Mouse (Mus musculus): ENCODE measurements around the gene Ncor2. TPM values are rescaled to one million over a fixed set of nuclear protein-coding genes. Genes with fewer than 3 reads are reported as not detected.

Ncor2 gene
- polyA plus RNA-seq, 1 experiment from 2014 or later, result 25.1 TPM

DNA sequence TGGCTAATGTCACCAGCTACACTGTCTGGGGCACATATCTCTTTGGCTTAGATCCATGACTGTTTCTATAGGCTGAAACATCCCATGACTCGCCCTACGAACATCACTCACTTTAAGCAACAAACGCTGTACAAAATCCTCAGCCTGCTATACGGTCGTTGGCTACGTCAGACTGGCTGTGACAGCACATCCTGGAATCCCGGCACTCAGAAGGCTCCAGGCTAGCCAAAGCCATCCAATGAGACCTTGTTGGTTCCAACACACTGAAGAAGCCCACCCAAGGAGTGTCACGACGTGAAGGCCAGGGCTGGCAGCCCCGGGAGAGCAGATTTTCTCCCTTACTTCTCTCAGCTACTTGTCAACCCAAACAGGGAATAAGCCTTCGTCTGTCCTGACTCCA, 82.7 kb downstream of the Ncor2 start:
- Histone ChIP-seq H3K4me2 (replicated peaks) (no peak overlapping the region), H3K4me3 (no peak overlapping the region), H3K9me3 (no peaks in the 10 kb centered on the region), H3K27ac (replicated peaks) (peak overlapping the region; percentile 21; the same call in 1 of the 2 replicates), H3K27me3 (no peaks in the 10 kb centered on the region), H3K9ac (replicated peaks) (no peak overlapping the region), H3K36me3 (peaks cover 55% of the 10 kb centered on the region), H3K4me1 (peaks cover 8% of the 10 kb centered on the region; the same call in 1 of the 2 replicates)
- WGBS, result 92% methylated on average over 11 of the region's 11 CpGs
- no peak for ATAC-seq (ENCODE audit: low FRiP score, low read depth)

DNA sequence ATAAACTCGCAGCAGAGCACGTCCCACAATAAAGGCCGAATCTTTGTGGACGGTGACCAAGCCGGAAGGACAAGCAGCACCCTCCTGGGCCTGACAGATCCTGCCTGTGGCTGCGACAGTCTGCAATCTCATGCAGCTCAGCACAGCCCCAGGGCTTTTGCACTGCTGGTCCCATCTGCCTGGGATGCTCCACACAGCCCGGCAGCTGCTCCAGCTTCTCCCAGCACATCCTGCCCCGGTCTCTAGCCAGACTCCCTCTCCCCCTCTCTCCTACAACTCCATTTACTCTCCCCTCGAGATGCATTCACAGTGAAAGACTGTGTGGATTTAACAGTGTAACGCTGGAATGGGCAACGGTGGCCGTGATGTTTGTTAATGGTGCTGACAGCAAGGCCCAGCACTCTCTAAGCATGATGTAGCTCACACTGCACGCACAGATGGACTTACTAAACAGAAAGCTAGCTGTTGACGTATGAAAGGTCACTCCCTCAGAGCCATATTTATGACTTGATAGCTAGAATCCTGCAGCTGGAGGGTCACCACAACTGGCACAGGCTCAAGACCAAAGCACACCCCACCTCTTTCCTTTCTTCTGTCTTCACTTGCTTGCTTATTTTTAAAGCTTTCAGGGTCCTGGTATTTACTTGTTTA, 83.4 kb downstream of the Ncor2 start:
- H3K4me1 ChIP-seq, result peaks cover 8% of the 10 kb centered on the region; the same call in 1 of the 2 replicates
- H3K27ac ChIP-seq (replicated peaks), result peak overlapping the region; percentile 21
- ATAC-seq (ENCODE audit: low FRiP score, low read depth), result no peak
- no peak overlapping the region for H3K9ac ChIP-seq (replicated peaks)
- H3K36me3 ChIP-seq, result peaks cover 59% of the 10 kb centered on the region
- H3K27me3 ChIP-seq, result no peaks in the 10 kb centered on the region
- H3K4me3 ChIP-seq, result no peak overlapping the region
- WGBS, result 84% methylated on average over 14 of the region's 14 CpGs
- H3K9me3 ChIP-seq, result no peaks in the 10 kb centered on the region
- H3K4me2 ChIP-seq (replicated peaks), result no peak overlapping the region

DNA sequence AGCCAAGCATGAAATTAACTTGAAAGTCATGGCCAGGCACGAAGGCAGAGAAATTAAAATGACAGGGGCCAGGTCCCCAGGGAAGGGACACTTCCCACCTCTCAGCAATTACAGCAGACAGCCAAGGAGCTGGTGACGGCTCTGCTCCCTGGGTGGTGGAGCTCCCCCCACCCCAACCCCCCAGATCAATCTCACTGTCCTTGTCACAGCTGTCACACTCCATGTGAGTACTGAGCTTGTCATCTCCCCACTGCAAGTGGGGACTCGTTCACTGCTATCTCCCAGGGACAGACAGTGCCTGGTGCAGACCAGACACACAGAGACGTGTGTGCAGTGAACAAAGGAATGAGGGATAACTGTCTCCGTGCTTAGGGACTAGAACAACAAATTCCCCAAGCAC, 85.2 kb downstream of the Ncor2 start:
- Histone ChIP-seq H3K9me3 (peaks cover 7% of the 10 kb centered on the region; the same call in 1 of the 2 replicates), H3K4me1 (peaks cover 8% of the 10 kb centered on the region; the same call in 1 of the 2 replicates), H3K27me3 (no peaks in the 10 kb centered on the region), H3K9ac (replicated peaks) (no peak overlapping the region), H3K36me3 (peaks cover 62% of the 10 kb centered on the region), H3K27ac (replicated peaks) (peak overlapping the region; percentile 75), H3K4me3 (no peak overlapping the region), H3K4me2 (replicated peaks) (no peak overlapping the region)
- WGBS, result 48% methylated on average over 5 of the region's 5 CpGs
- ATAC-seq (ENCODE audit: low FRiP score, low read depth), result peak; percentile 52

- Histone ChIP-seq H3K9me3 (peaks cover 7% of the 10 kb centered on the region; the same call in 1 of the 2 replicates), H3K4me3 (no peak overlapping the region), H3K36me3 (peaks cover 87% of the 10 kb centered on the region), H3K27me3 (no peaks in the 10 kb centered on the region), H3K4me2 (replicated peaks) (no peak overlapping the region), H3K4me1 (0 out of 2 replicates have a peak, but pooled peaks cover under 1% of the 10 kb centered on the region), H3K9ac (replicated peaks) (no peak overlapping the region), H3K27ac (replicated peaks) (no peak overlapping the region)
- no peak for ATAC-seq (ENCODE audit: low FRiP score, low read depth)
- 86% methylated on average over 6 of the region's 6 CpGs for WGBS
Measured at GRCm38 (mm10) chr5:125088076-125088475, 90.9 kb downstream of the Ncor2 start.

DNA sequence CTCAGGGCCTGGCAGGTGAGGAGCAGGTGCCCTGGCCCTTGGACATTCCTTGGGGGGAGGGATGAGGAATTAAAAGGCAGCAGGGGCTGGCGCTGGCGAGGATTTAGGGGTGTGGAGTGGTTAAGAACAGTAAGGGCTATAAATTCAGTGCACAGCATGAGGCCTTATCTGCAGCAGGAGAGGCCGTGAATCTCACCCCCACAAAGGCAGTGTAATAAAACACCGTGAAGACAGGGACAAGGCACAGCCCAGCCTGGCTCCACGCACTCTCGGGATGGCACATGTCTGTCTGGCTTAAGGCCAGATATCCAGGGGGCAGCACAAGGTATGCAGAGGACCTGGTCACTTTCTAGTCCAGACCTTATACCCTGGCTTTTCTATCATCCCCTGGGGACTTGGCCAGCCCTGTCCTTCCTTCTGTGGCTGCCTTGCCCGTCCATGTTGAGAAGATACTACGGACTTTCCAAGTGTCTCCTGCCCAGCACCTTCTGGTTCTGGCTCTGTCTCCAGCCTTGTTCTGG, 93.9 kb downstream of the Ncor2 start:
- Histone ChIP-seq H3K4me1 (0 out of 2 replicates have a peak, but pooled peaks cover 5% of the 10 kb centered on the region), H3K36me3 (peaks cover 97% of the 10 kb centered on the region), H3K27me3 (no peaks in the 10 kb centered on the region), H3K4me3 (no peak overlapping the region), H3K9me3 (peaks cover 3% of the 10 kb centered on the region; the same call in 1 of the 2 replicates), H3K4me2 (replicated peaks) (no peak overlapping the region), H3K9ac (replicated peaks) (no peak overlapping the region), H3K27ac (replicated peaks) (no peak overlapping the region)
- ATAC-seq (ENCODE audit: low FRiP score, low read depth), result no peak
- WGBS, result 86% methylated on average over 8 of the region's 8 CpGs

DNA sequence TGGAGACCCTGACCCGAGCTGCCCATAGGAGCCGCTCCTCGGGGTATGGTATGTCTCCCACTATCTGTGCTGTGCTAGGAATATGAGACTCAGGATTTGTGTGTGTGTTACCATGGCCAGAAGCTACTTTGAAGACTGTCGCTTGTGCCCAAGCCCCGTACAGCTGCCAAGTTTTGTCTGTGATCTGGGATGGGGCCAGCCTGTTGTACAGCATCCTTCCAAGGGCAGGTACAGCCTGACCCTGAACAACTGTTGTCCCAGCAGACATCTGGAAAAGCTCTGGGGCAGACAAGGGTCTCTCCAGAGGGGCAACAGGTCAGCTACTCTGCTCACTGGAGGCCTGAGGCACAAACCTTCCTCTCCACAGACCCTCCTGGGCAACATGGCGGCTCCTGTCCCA, 95.3 kb downstream of the Ncor2 start:
- WGBS, result 95% methylated on average over 6 of the region's 6 CpGs
- Histone ChIP-seq H3K4me1 (0 out of 2 replicates have a peak, but pooled peaks cover 5% of the 10 kb centered on the region), H3K4me3 (no peak overlapping the region), H3K27ac (replicated peaks) (no peak overlapping the region), H3K9me3 (no peaks in the 10 kb centered on the region), H3K9ac (replicated peaks) (no peak overlapping the region), H3K4me2 (replicated peaks) (no peak overlapping the region), H3K27me3 (no peaks in the 10 kb centered on the region), H3K36me3 (peaks cover 98% of the 10 kb centered on the region)
- ATAC-seq (ENCODE audit: low FRiP score, low read depth), result no peak

DNA sequence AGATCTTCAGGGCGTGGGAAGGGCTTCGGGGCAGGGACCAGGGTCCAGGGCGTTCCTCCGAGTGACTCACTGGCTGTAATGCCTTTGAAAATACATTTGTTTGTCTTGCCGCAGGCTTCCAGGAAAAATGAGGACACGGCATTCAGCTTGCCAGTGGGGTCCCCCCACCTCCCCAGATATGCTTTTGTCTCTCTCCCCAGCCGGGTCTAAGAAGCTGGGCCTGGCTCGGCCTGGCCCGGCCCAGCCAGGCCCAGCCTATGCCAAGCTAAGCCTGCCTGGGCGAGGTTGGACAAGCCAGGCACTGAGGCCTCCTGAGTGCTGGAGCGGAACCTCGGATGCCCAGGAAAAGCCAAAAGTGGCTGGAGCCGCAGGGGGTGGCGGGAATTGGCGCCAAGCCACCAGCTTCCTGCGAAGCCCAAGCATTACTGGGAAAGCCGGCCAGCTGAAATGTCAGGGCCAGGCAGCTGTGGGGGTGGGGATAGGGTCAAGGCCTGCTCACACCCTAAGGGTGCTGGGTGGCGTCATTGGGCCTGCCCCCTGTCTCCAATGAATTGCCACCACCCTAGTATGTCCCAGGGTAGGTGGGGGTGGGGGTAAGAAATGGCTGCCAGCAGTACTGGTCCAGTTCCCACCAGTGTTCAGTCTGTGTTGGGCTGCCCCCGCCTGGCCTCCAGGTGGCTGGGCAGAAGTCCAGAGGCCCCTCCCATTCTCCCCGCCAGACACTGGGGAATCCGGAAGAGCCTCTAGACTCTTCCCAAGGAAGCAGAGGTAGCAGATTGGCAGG, 97.5 kb downstream of the Ncor2 start:
- peaks cover 99% of the 10 kb centered on the region for H3K36me3 ChIP-seq
- no peak overlapping the region for H3K4me2 ChIP-seq (replicated peaks)
- 0 out of 2 replicates have a peak, but pooled peaks have one; percentile 34 for ATAC-seq (ENCODE audit: low FRiP score, low read depth)
- no peaks in the 10 kb centered on the region for H3K27me3 ChIP-seq
- H3K4me1 ChIP-seq, result 0 out of 2 replicates have a peak, but pooled peaks cover 5% of the 10 kb centered on the region
- H3K9ac ChIP-seq (replicated peaks), result no peak overlapping the region
- no peak overlapping the region for H3K4me3 ChIP-seq
- 70% methylated on average over 21 of the region's 21 CpGs for WGBS
- H3K27ac ChIP-seq (replicated peaks), result peak overlapping the region; percentile 47
- no peaks in the 10 kb centered on the region for H3K9me3 ChIP-seq

GRCm38 (mm10) chr5:125080787-125081317, 98.2 kb downstream of the Ncor2 start:
- Histone ChIP-seq H3K27ac (replicated peaks) (peak overlapping the region; percentile 47; the same call in 1 of the 2 replicates), H3K9ac (replicated peaks) (no peak overlapping the region), H3K27me3 (no peaks in the 10 kb centered on the region), H3K4me1 (0 out of 2 replicates have a peak, but pooled peaks cover 5% of the 10 kb centered on the region), H3K9me3 (no peaks in the 10 kb centered on the region), H3K4me2 (replicated peaks) (no peak overlapping the region), H3K36me3 (peaks cover 98% of the 10 kb centered on the region), H3K4me3 (no peak overlapping the region)
- 91% methylated on average over 10 of the region's 10 CpGs for WGBS
- no peak for ATAC-seq (ENCODE audit: low FRiP score, low read depth)

GRCm38 (mm10) chr5:125080352-125080751, 98.7 kb downstream of the Ncor2 start:
- no peak for ATAC-seq (ENCODE audit: low FRiP score, low read depth)

DNA sequence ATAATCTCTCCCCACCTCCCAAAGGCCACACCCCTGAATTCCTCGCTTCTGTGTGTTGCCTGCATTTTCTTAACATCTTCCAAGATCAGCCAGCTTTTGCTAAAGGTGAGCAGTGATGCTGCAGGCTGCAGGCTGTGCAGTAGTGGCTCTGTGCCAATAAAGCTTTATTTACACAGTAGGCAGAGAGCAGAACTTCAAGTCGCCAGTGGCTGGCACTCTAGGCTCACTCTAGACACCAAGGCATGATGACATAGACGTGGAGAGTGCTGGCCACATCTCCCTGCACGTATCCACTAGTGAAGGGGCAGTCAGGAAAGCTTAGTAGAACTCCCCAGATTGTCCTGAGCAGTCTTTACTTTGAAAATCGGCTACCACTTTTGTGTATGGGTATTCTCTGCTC, 100.8 kb downstream of the Ncor2 start:
- no peak overlapping the region for H3K9ac ChIP-seq (replicated peaks)
- H3K36me3 ChIP-seq, result peaks cover 81% of the 10 kb centered on the region
- no peaks in the 10 kb centered on the region for H3K9me3 ChIP-seq
- H3K4me3 ChIP-seq, result no peak overlapping the region
- ATAC-seq (ENCODE audit: low FRiP score, low read depth), result no peak
- H3K4me2 ChIP-seq (replicated peaks), result no peak overlapping the region
- H3K27ac ChIP-seq (replicated peaks), result no peak overlapping the region
- H3K27me3 ChIP-seq, result no peaks in the 10 kb centered on the region
- 0 out of 2 replicates have a peak, but pooled peaks cover 5% of the 10 kb centered on the region for H3K4me1 ChIP-seq
- WGBS, result 84% methylated on average over 5 of the region's 5 CpGs

More at GRCm38 (mm10) chr5:125080352-125080751, 98.7 kb downstream of the Ncor2 start:
- no peak overlapping the region for H3K4me2 ChIP-seq (replicated peaks)
- no peaks in the 10 kb centered on the region for H3K27me3 ChIP-seq
- H3K9me3 ChIP-seq, result no peaks in the 10 kb centered on the region
- H3K9ac ChIP-seq (replicated peaks), result no peak overlapping the region
- peaks cover 94% of the 10 kb centered on the region for H3K36me3 ChIP-seq
- no peak overlapping the region for H3K4me3 ChIP-seq
- H3K27ac ChIP-seq (replicated peaks), result no peak overlapping the region
- 94% methylated on average over 4 of the region's 4 CpGs for WGBS
- H3K4me1 ChIP-seq, result 0 out of 2 replicates have a peak, but pooled peaks cover 5% of the 10 kb centered on the region

DNA sequence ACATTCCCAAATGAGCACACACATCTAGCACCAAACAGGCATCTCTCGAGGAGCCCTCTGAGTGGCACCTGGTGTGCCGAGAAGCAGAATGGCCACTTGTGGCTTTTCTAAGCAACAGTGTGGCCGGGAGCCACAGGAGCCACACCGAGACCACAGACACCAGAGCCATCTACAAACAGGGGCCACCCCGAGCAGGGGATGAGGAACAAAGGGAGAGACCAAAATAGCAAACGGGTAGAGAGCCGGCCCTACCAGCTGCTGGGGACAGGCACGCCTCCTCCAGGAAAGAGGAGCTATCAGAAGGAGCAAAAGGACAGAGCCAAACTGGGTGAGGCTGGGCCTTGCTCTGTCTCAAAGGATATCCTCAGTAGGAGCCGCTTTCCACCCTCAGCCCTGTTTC, 102.8 kb downstream of the Ncor2 start:
- H3K36me3 ChIP-seq, result peaks cover 67% of the 10 kb centered on the region
- no peak overlapping the region for H3K4me2 ChIP-seq (replicated peaks)
- 86% methylated on average over 9 of the region's 9 CpGs for WGBS
- no peaks in the 10 kb centered on the region for H3K27me3 ChIP-seq
- H3K4me1 ChIP-seq, result no peaks in the 10 kb centered on the region
- no peak overlapping the region for H3K27ac ChIP-seq (replicated peaks)
- no peak overlapping the region for H3K4me3 ChIP-seq
- H3K9ac ChIP-seq (replicated peaks), result no peak overlapping the region
- H3K9me3 ChIP-seq, result no peaks in the 10 kb centered on the region
- ATAC-seq (ENCODE audit: low FRiP score, low read depth), result no peak
